Mouse (Mus musculus): Measurements from ENCODE around the gene Itpa. TPM values are rescaled to one million over a fixed set of nuclear protein-coding genes. Genes with fewer than 3 reads are reported as not detected.

Itpa gene
- polyA plus RNA-seq, 1 experiment from 2014 or later, result 66.5 TPM

- DNase-seq, result peak; percentile 59
- 1% methylated on average over 64 of the region's 65 CpGs for WGBS (ENCODE audit: insufficient replicate concordance)
- Histone ChIP-seq H3K4me3 (replicated peaks) (peak within 1 kb of the TSS; percentile 61), H3K27ac (no peak within 1 kb of the TSS), H3K4me1 (replicated peaks) (peaks cover 16% of the 10 kb centered on the region), H3K27me3 (peaks cover 54% of the 10 kb centered on the region), H3K36me3 (no peaks in the 10 kb centered on the region), H3K9ac (peak within 1 kb of the TSS; percentile 26; the same call in 1 of the 2 replicates), H3K9me3 (replicated peaks) (no peaks in the 10 kb centered on the region), H3K4me2 (peak within 1 kb of the TSS; percentile 86)
- ATAC-seq (ENCODE audit: low read depth), result peak; percentile 64
Observed at GRCm38 (mm10) chr2:130697153-130697810, 29.9 kb downstream of the Itpa start, which contains the start of gene Slc4a11. Gene Slc4a11, minus strand, starts transcription at chr2:130697519.

DNA sequence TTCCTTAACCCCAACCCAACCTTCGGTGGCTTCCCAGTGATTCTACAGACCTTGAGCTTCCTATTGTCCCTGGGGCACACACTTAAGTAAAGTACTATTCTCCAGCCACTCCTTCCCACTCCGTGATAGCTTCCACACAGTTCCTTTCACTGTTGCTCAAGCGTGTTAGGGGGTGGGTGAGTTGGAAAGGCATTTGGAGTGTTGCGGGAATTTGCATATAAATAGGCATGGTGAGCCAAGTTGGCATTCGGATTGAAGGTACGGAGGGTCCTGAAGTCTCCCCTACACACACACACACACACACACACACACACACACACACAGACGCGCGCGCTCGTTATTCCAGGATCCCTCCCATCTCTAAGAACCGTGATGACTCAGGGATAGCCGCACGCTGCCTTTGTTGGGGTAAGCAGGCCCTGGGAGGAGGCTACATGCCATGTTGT, 30.4 kb downstream of the Itpa start:
- H3K27me3 ChIP-seq, result peaks cover 54% of the 10 kb centered on the region
- WGBS (ENCODE audit: insufficient replicate concordance), result 17% methylated on average over 14 of the region's 14 CpGs
- no peak overlapping the region for H3K27ac ChIP-seq
- no peak for ATAC-seq (ENCODE audit: low read depth)
- no peak overlapping the region for H3K9ac ChIP-seq
- peak overlapping the region; percentile 86 for H3K4me2 ChIP-seq
- no peaks in the 10 kb centered on the region for H3K36me3 ChIP-seq
- DNase-seq, result no peak
- H3K4me1 ChIP-seq (replicated peaks), result peaks cover 16% of the 10 kb centered on the region
- H3K4me3 ChIP-seq (replicated peaks), result peak overlapping the region; percentile 61
- no peaks in the 10 kb centered on the region for H3K9me3 ChIP-seq (replicated peaks)

DNA sequence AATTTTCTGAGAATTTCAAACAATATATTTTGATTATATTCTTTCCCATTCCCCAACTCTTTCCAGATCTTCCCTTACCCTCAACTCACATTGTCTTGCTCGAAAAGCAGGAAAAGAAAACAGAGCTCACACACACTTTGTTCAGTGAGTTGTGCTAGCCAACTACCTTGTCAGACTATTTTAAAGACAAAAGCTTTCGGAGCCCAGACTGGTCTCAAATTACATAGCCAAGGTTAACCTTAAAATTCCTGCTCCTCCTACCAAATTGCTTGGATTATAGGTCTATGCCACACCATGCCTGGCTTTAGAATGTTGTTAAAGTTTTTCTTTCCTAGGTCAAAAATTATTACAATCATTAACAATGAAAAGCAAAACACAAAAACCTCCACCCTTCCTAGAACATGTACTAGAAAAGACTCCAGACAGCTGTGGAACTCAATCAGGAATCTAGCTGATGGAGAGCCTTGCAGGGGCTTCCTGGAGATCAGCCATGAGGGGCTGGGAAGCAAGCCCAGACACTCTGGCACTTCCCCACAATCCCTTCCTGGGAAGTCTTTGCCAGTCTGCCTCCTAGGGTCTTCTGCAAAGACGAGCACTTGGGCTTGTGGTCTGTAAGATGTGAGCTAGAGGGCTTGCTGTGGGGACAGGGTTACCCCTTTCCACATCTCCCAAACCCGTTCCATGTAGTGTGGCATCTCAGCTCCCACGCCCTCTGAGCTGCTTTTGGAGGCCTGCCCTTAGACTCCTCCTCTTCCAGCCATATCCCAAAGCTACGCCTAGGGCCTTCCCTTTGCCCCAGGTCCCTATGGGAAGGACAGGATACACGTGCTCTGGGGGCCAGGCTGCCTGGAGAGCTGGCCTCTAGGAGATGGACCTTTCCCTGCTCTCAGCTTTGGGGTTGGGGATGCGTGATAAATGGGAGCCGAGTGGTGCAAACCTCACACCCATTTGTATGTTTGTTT, 36.9 kb downstream of the Itpa start:
- DNase-seq (no peak), ATAC-seq (ENCODE audit: low read depth) (no peak)
- Histone ChIP-seq H3K4me1 (replicated peaks) (peaks cover 10% of the 10 kb centered on the region; the same call in 1 of the 2 replicates), H3K9ac (no peak overlapping the region), H3K4me2 (no peak overlapping the region), H3K9me3 (replicated peaks) (no peaks in the 10 kb centered on the region), H3K36me3 (no peaks in the 10 kb centered on the region), H3K27me3 (peaks cover 10% of the 10 kb centered on the region), H3K4me3 (replicated peaks) (no peak overlapping the region), H3K27ac (no peak overlapping the region)
- 57% methylated on average over 9 of the region's 9 CpGs for WGBS (ENCODE audit: insufficient replicate concordance)

DNA sequence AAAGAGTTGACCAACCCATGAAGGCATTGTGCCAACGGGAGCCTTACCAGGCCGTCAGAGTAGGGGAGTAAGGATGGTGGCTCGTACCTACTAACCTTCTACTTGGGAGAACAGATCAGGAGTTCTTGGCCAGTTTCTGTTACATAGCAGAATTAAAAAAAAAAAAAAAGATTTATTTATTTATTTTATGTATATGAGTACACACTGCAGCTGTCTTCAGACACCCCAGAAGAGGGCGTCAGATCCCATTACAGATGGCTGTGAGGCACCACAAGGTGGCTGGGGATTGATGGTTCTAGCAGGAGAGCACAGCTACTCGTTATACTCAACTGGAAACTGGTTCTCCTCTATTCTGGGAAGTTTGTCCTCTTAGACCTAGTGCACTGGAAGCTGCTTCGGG, 37.8 kb downstream of the Itpa start:
- Histone ChIP-seq H3K36me3 (no peaks in the 10 kb centered on the region), H3K9me3 (replicated peaks) (no peaks in the 10 kb centered on the region), H3K9ac (no peak overlapping the region), H3K4me2 (no peak overlapping the region), H3K27ac (no peak overlapping the region), H3K4me3 (replicated peaks) (no peak overlapping the region), H3K27me3 (peaks cover 2% of the 10 kb centered on the region), H3K4me1 (replicated peaks) (peaks cover 10% of the 10 kb centered on the region; the same call in 1 of the 2 replicates)
- no peak for ATAC-seq (ENCODE audit: low read depth)
- 59% methylated on average over 6 of the region's 6 CpGs for WGBS (ENCODE audit: insufficient replicate concordance)
- DNase-seq, result no peak

- Histone ChIP-seq H3K4me1 (replicated peaks) (peaks cover 10% of the 10 kb centered on the region; the same call in 1 of the 2 replicates), H3K9me3 (replicated peaks) (no peaks in the 10 kb centered on the region), H3K27me3 (no peaks in the 10 kb centered on the region), H3K36me3 (no peaks in the 10 kb centered on the region), H3K27ac (peak overlapping the region; percentile 63), H3K4me3 (replicated peaks) (no peak overlapping the region), H3K4me2 (no peak overlapping the region), H3K9ac (no peak overlapping the region)
- ATAC-seq (ENCODE audit: low read depth) (no peak), DNase-seq (no peak)
- WGBS (ENCODE audit: insufficient replicate concordance), result 69% methylated on average over 4 of the region's 4 CpGs
Observed at GRCm38 (mm10) chr2:130706602-130707001, 39.2 kb downstream of the Itpa start.

- peaks cover 10% of the 10 kb centered on the region; the same call in 1 of the 2 replicates for H3K4me1 ChIP-seq (replicated peaks)
- no peak overlapping the region for H3K4me2 ChIP-seq
- ATAC-seq (ENCODE audit: low read depth) (no peak), DNase-seq (no peak)
- H3K9me3 ChIP-seq (replicated peaks), result no peaks in the 10 kb centered on the region
- no peak overlapping the region for H3K9ac ChIP-seq
- WGBS (ENCODE audit: insufficient replicate concordance), result 26% methylated on average over 10 of the region's 10 CpGs
- no peak overlapping the region for H3K4me3 ChIP-seq (replicated peaks)
- H3K27me3 ChIP-seq, result no peaks in the 10 kb centered on the region
- H3K36me3 ChIP-seq, result no peaks in the 10 kb centered on the region
- peak overlapping the region; percentile 63 for H3K27ac ChIP-seq
Observed at GRCm38 (mm10) chr2:130707057-130707456, 39.6 kb downstream of the Itpa start.

DNA sequence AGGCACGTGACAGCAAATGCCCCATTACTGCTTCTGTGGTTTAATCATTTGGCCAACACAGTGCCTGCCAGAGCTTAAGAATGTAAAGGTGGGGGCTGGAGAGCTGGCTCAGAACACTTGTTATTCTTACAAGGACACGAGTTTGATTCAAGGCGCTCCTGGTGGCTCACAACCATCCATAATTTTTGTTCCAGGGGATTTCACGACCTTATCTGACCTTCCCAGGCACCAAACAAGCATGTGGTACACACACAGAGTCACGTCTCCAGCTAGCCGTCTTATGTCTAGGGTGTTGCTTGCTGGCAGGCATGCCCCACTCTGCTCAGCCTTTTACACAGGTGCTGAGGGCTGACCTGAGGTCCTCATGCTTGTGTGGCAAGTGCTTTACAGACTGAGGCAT, 50.5 kb downstream of the Itpa start:
- 53% methylated on average over 6 of the region's 6 CpGs for WGBS (ENCODE audit: insufficient replicate concordance)
- Histone ChIP-seq H3K4me1 (replicated peaks) (no peaks in the 10 kb centered on the region), H3K4me2 (no peak overlapping the region), H3K36me3 (peaks cover 7% of the 10 kb centered on the region; the same call in 1 of the 2 replicates), H3K27me3 (no peaks in the 10 kb centered on the region), H3K27ac (no peak overlapping the region), H3K9ac (no peak overlapping the region), H3K4me3 (replicated peaks) (no peak overlapping the region), H3K9me3 (replicated peaks) (no peaks in the 10 kb centered on the region)
- no peak for DNase-seq
- no peak for ATAC-seq (ENCODE audit: low read depth)

GRCm38 (mm10) chr2:130724369-130724768, 57.0 kb downstream of the Itpa start:
- WGBS (ENCODE audit: insufficient replicate concordance), result 78% methylated on average over 4 of the region's 4 CpGs
- DNase-seq, result no peak
- Histone ChIP-seq H3K27ac (no peak overlapping the region), H3K4me3 (replicated peaks) (no peak overlapping the region), H3K4me1 (replicated peaks) (no peaks in the 10 kb centered on the region), H3K27me3 (no peaks in the 10 kb centered on the region), H3K36me3 (peaks cover 39% of the 10 kb centered on the region), H3K4me2 (no peak overlapping the region), H3K9me3 (replicated peaks) (no peaks in the 10 kb centered on the region), H3K9ac (no peak overlapping the region)
- ATAC-seq (ENCODE audit: low read depth), result no peak

DNA sequence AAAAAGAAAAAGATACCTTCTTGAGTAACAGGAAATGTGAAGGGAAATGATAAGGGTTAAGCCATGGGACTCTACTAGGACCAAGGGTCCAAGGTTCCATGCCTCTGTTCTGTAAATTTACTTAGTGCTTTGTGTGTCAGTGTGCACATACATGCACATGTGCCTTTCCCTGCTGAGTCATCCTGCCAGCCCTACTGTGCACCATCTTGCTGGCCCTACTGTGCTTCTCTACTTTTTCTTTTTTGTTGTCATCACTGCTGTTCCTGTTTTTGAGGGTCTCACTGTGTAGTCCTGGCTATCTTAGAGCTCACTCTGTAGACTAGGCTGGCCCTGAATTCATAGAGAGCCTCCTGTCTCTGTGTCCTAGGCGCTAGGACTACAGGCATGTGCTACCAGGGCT, 60.3 kb downstream of the Itpa start:
- no peak for DNase-seq
- Histone ChIP-seq H3K9me3 (replicated peaks) (no peaks in the 10 kb centered on the region), H3K4me1 (replicated peaks) (no peaks in the 10 kb centered on the region), H3K36me3 (peaks cover 56% of the 10 kb centered on the region), H3K27me3 (no peaks in the 10 kb centered on the region), H3K4me3 (replicated peaks) (no peak overlapping the region), H3K4me2 (no peak overlapping the region), H3K27ac (no peak overlapping the region), H3K9ac (no peak overlapping the region)
- 57% methylated on average over 1 of the region's 1 CpGs for WGBS (ENCODE audit: insufficient replicate concordance)
- no peak for ATAC-seq (ENCODE audit: low read depth)

DNA sequence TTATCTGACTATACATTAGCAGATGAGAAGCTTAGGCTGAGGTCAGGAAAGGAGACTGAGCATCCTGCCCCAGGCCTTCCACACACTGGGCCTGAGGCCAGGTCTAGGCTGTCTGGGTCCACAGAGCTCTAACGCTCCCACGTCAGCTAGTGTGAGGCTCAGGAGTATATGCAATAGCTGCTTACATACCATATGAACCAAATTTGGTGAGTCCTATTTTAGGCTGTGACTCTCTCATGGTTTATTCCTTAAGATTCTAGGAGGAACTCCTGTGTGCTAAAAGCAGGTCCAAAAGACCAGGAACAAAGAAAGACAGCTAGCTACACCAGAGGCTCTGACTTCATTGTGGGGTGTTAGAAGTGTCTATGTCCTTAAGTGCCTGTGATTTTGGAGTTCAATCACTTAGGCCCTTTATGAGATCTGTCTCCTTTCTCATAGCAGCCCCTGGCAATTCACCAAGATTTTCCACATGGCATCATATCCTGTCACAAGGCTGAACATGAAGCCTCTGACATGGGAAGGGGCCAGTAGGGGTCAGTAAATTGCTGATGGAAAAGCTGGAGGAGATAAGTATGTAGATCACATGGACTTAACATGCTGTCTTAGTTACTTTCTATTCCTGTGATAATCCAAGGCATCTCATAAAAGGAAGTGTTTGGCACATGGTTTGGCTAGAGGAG, 61.6 kb downstream of the Itpa start:
- H3K4me1 ChIP-seq (replicated peaks), result no peaks in the 10 kb centered on the region
- DNase-seq (no peak), ATAC-seq (ENCODE audit: low read depth) (no peak)
- no peak overlapping the region for H3K9ac ChIP-seq
- H3K36me3 ChIP-seq, result peaks cover 59% of the 10 kb centered on the region
- no peak overlapping the region for H3K4me2 ChIP-seq
- 82% methylated on average over 2 of the region's 2 CpGs for WGBS (ENCODE audit: insufficient replicate concordance)
- H3K27ac ChIP-seq, result no peak overlapping the region
- no peaks in the 10 kb centered on the region for H3K9me3 ChIP-seq (replicated peaks)
- no peaks in the 10 kb centered on the region for H3K27me3 ChIP-seq
- H3K4me3 ChIP-seq (replicated peaks), result no peak overlapping the region

DNA sequence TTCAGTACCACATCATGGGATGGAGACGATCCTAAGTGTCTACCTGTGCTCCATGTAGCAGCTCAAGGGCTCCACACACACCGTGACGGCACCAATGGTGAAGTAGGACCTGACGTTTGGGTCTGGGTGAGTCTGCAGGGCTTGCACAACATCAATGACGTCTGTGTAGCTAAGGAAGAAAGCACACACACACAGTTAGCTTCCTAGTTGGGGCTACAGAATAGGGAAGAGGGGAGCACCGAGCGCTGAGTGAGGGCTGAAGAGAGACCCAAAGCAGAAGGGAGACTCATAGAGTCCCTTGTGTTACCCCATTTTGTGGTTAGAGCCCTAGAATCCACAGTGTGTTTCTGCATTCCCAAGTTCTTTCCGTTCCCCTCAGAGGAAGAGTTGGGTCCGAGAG, 63.3 kb downstream of the Itpa start:
- WGBS (ENCODE audit: insufficient replicate concordance), result 65% methylated on average over 9 of the region's 9 CpGs
- Histone ChIP-seq H3K9ac (no peak overlapping the region), H3K9me3 (replicated peaks) (no peaks in the 10 kb centered on the region), H3K27me3 (no peaks in the 10 kb centered on the region), H3K4me2 (no peak overlapping the region), H3K27ac (no peak overlapping the region), H3K36me3 (peaks cover 64% of the 10 kb centered on the region), H3K4me3 (replicated peaks) (no peak overlapping the region), H3K4me1 (replicated peaks) (no peaks in the 10 kb centered on the region)
- DNase-seq, result no peak
- ATAC-seq (ENCODE audit: low read depth), result no peak

All from liver, embryonic 13.5 days (tissue).